Mouse (Mus musculus) erythroblast, embryonic 14.5 days (primary cell): ENCODE results near the gene Kdm4c.

Experiments
- GATA1 ChIP-seq: IDR thresholded peaks from 2 replicates; pipeline ENCODE4 v1.6.1; 2012; ENCODE audit warnings: low read length, inconsistent platforms, mixed read lengths
- TAL1 ChIP-seq: IDR thresholded peaks from 3 replicates; pipeline ENCODE4 v1.6.1; 2012; ENCODE audit warnings: low read length, inconsistent platforms, mixed read lengths

DNA sequence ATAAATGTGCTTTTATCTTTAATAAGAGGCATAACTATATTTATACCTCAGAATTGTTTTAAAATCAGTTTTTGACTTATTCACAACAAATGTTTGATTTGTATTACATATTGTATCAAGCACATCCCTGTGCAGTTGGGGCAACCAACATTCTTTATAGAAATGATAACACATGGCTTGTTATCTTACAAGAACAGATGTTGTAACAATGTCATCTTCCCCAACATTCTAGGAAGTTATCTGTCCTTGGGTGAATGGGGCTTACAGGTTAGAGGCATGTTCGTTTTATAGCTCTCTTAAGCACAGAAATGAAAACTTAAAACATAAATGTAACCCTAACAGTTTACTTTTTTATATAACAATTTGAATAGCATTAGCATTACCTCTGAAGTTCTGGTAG lies 177.5 kb downstream of the Kdm4c start:
- TF ChIP-seq GATA1 = no peak
- no peak for TF ChIP-seq TAL1
